Comparison of ENCODE assay signal across 10 mouse cellular contexts in genomic region chr8:11084051-11084533, GRCm38 (mm10).
DNase-seq lines count a peak whose midpoint lies in the region; ATAC-seq lines count a peak whose summit lies in the region.
"Had no signal": no experiment of that assay in that cellular context is flagged by ENCODE, and none has a peak within 500 bp of the region (broad histone marks: within the 10 kb centered on the region; RNA-seq: fewer than 3 reads in every experiment).

No protein-coding gene starts in this region.

- no peaks in the 10 kb centered on the region for H3K36me3 ChIP-seq in embryonic facial prominence, embryonic 15.5 days
- no peaks in the 10 kb centered on the region for H3K36me3 ChIP-seq in forebrain, embryonic 11.5 days (ENCODE audit: control insufficient read depth, insufficient read depth, low read length)

- H3K4me3 ChIP-seq in embryonic facial prominence, embryonic 15.5 days (replicated peaks) = no peak overlapping the region
- H3K4me3 ChIP-seq in forebrain, embryonic 11.5 days (ENCODE audit: low read depth, low read length) = no peak overlapping the region
- H3K4me3 ChIP-seq: megakaryocyte, embryonic 14.5 days had no signal

- 59% methylated on average over 2 of the region's 2 CpGs for WGBS in embryonic facial prominence, embryonic 15.5 days
- WGBS in forebrain, embryonic 11.5 days = 95% methylated on average over 2 of the region's 2 CpGs

- no peak overlapping the region for H3K9ac ChIP-seq in embryonic facial prominence, embryonic 15.5 days
- H3K9ac ChIP-seq in forebrain, embryonic 11.5 days (ENCODE audit: low read length) = no peak overlapping the region

- ATAC-seq in embryonic facial prominence, embryonic 15.5 days (ENCODE audit: insufficient number of reproducible peaks, low FRiP score, low TSS enrichment, low read depth) = no peak
- ATAC-seq in megakaryocyte-erythroid progenitor cell, adult 5-6 weeks (replicated peaks; ENCODE audit: low FRiP score, low TSS enrichment, poor library complexity, severe bottlenecking) = peak; percentile 96
- ATAC-seq in forebrain, embryonic 11.5 days (replicated peaks; ENCODE audit: low FRiP score) = no peak

- no peak overlapping the region for H3K4me2 ChIP-seq in embryonic facial prominence, embryonic 15.5 days (replicated peaks)
- no peak overlapping the region for H3K4me2 ChIP-seq in forebrain, embryonic 11.5 days (ENCODE audit: low read depth, low read length, severe bottlenecking)

- no peaks in the 10 kb centered on the region for H3K27me3 ChIP-seq in embryonic facial prominence, embryonic 15.5 days
- H3K27me3 ChIP-seq in forebrain, embryonic 11.5 days (ENCODE audit: control insufficient read depth, insufficient read depth, low read length) = no peaks in the 10 kb centered on the region

- peak overlapping the region; percentile 22; the same call in 1 of the 2 replicates for H3K27ac ChIP-seq in embryonic facial prominence, embryonic 15.5 days (replicated peaks)
- H3K27ac ChIP-seq in forebrain, embryonic 11.5 days (ENCODE audit: low read depth, low read length) = no peak overlapping the region

- DNase-seq in ovary, adult 18-20 months (ENCODE audit: low spot score) = peak; percentile 18
- no peak for DNase-seq in ovary, postnatal 14 days (ENCODE audit: low spot score)
- DNase-seq in heart, postnatal 4 days = peak; percentile 13
- no peak for DNase-seq in cerebellum, adult 9-10 months
- no peak for DNase-seq in testis, postnatal 14 days (ENCODE audit: low spot score)
- no peak for DNase-seq in forebrain, embryonic 11.5 days (ENCODE audit: low spot score)
- DNase-seq: right cerebral cortex, postnatal 4 days had no signal

- H3K9me3 ChIP-seq in embryonic facial prominence, embryonic 15.5 days (replicated peaks) = no peaks in the 10 kb centered on the region
- no peaks in the 10 kb centered on the region for H3K9me3 ChIP-seq in forebrain, embryonic 11.5 days (ENCODE audit: control insufficient read depth, low read length)

- H3K4me1 ChIP-seq in embryonic facial prominence, embryonic 15.5 days = peaks cover 16% of the 10 kb centered on the region; the same call in 1 of the 2 replicates
- no peaks in the 10 kb centered on the region for H3K4me1 ChIP-seq in forebrain, embryonic 11.5 days (replicated peaks; ENCODE audit: control insufficient read depth, insufficient read depth, low read length)

Comparison
In these comparisons a context has a peak if more than half of its experiments do, and no peak if none do; other contexts are left out.
1. DNase-seq: peak in ovary, adult 18-20 months (single experiment) and heart, postnatal 4 days (single experiment); none in ovary, postnatal 14 days (single experiment), cerebellum, adult 9-10 months (single experiment), testis, postnatal 14 days (single experiment) and forebrain, embryonic 11.5 days (single experiment).